Mouse (Mus musculus): ENCODE measurements around the gene Theg.

- TF ChIP-seq CTCF (IDR thresholded peaks at IDR 0.05 in 2 of 3, conservative IDR thresholded peaks at IDR 0.05 in 1 of 3; ENCODE audit: control insufficient read depth in 1 of 3, insufficient read depth in 1 of 3, low read depth in 2 of 3, low read length in 3 of 3, poor library complexity in 1 of 3, severe bottlenecking in 1 of 3) = no peak
- TF ChIP-seq POLR2A (IDR thresholded peaks at IDR 0.05; ENCODE audit: control insufficient read depth in 1 of 2, insufficient read depth in 1 of 2, low read depth in 1 of 2, low read length in 2 of 2, poor library complexity in 1 of 2) = no peak
- TF ChIP-seq MEF2A (IDR thresholded peaks at IDR 0.05; ENCODE audit: extremely low read depth, insufficient replicate concordance, low read depth, low read length, poor library complexity, severe bottlenecking) = no peak
- no peak for TF ChIP-seq EP300 (IDR thresholded peaks at IDR 0.05; ENCODE audit: low read depth in 1 of 2, low read length in 2 of 2)
- no peak for TF ChIP-seq CHD1 (IDR thresholded peaks at IDR 0.05; ENCODE audit: low read depth, low read length)
- no peak for TF ChIP-seq CHD2 (IDR thresholded peaks at IDR 0.05; ENCODE audit: low read length)
- TF ChIP-seq ETS1 (IDR thresholded peaks at IDR 0.05; ENCODE audit: low read depth, low read length) = no peak
- no peak for TF ChIP-seq SIN3A (IDR thresholded peaks at IDR 0.05; ENCODE audit: low read length)
- no peak for TF ChIP-seq POLR2AphosphoS5 (IDR thresholded peaks at IDR 0.05; ENCODE audit: borderline replicate concordance, low read depth, low read length)
- no peak for TF ChIP-seq POLR2AphosphoS2 (IDR thresholded peaks at IDR 0.05; ENCODE audit: low read length)
- no peak for TF ChIP-seq MXI1 (IDR thresholded peaks at IDR 0.05; ENCODE audit: low read depth, low read length)
Measured at GRCm38 (mm10) chr10:79631432-79631831, 44.3 kb upstream of the Theg start.

Data from MEL (cell line).